Mouse (Mus musculus) heart, embryonic 16.5 days (tissue): ENCODE results near the gene Nr6a1. TPM values are rescaled to one million over a fixed set of nuclear protein-coding genes. Genes with fewer than 3 reads are reported as not detected.

Experiments used
- ATAC-seq: fragments of 200-750 bp; cut with Nextera tagmentation; replicated peaks from 2 replicates; pipeline ENCODE4 v1.8.0; 2017; ENCODE audit warnings: moderate number of reproducible peaks; ENCODE audit not compliant: insufficient read depth, low FRiP score; ENCODE audit errors: extremely low read depth
- H3K27ac ChIP-seq: fragments of 300-500 bp; sonication (generic); 2 replicates; pipeline ENCODE4 v1.5.1; 2014; ENCODE audit warnings: mild to moderate bottlenecking, low read length, control low read depth, moderate library complexity
- H3K27me3 ChIP-seq: fragments of 300-500 bp; sonication (generic); 2 replicates; pipeline ENCODE4 v1.6.1; 2014; ENCODE audit warnings: low read length, mixed read lengths; ENCODE audit not compliant: control insufficient read depth, insufficient read depth
- H3K36me3 ChIP-seq: fragments of 300-500 bp; sonication (generic); 2 replicates; pipeline ENCODE4 v1.6.1; 2014; ENCODE audit not compliant: control insufficient read depth, insufficient read depth
- H3K4me1 ChIP-seq: fragments of 300-500 bp; sonication (generic); 2 replicates; pipeline ENCODE4 v1.6.1; 2014; ENCODE audit warnings: low read length, mixed read lengths; ENCODE audit not compliant: control insufficient read depth, insufficient read depth
- H3K4me2 ChIP-seq: fragments of 300-500 bp; sonication (generic); 2 replicates; pipeline ENCODE4 v1.6.1; 2014; ENCODE audit warnings: low read depth, mild to moderate bottlenecking, control low read depth, low read length
- H3K4me3 ChIP-seq: fragments of 300-500 bp; sonication (generic); 2 replicates; pipeline ENCODE4 v1.5.1; 2014; ENCODE audit warnings: mild to moderate bottlenecking, control low read depth, low read length
- H3K9ac ChIP-seq: fragments of 300-500 bp; sonication (generic); 2 replicates; pipeline ENCODE4 v1.6.1; 2014; ENCODE audit warnings: low read length, control low read depth
- H3K9me3 ChIP-seq: fragments of 300-500 bp; sonication (generic); replicated peaks from 2 replicates; pipeline ENCODE4 v1.6.1; 2016; ENCODE audit warnings: low read length; ENCODE audit not compliant: control insufficient read depth
- WGBS: fragments of 180-500 bp; shearing (Covaris S2); extraction: QIAGEN DNeasy Blood & Tissue Kit; methylation state at CpG from one replicate; pipeline ENCODE4 v1.1.7; 2014; 5-methylcytosine and 5-hydroxymethylcytosine counted together
- polyA plus RNA-seq: library from polyadenylated mRNA; unstranded; fragments of >200 nt; fragmentation: Nextera tagmentation; extraction: Ambion mirVana; gene quantifications from 2 replicates; pipeline ENCODE4 v1.2.1, GENCODE M21; 2015

The Nr6a1 gene
- polyA plus RNA-seq, result 0.55 and 0.62 TPM in 2 replicates

DNA sequence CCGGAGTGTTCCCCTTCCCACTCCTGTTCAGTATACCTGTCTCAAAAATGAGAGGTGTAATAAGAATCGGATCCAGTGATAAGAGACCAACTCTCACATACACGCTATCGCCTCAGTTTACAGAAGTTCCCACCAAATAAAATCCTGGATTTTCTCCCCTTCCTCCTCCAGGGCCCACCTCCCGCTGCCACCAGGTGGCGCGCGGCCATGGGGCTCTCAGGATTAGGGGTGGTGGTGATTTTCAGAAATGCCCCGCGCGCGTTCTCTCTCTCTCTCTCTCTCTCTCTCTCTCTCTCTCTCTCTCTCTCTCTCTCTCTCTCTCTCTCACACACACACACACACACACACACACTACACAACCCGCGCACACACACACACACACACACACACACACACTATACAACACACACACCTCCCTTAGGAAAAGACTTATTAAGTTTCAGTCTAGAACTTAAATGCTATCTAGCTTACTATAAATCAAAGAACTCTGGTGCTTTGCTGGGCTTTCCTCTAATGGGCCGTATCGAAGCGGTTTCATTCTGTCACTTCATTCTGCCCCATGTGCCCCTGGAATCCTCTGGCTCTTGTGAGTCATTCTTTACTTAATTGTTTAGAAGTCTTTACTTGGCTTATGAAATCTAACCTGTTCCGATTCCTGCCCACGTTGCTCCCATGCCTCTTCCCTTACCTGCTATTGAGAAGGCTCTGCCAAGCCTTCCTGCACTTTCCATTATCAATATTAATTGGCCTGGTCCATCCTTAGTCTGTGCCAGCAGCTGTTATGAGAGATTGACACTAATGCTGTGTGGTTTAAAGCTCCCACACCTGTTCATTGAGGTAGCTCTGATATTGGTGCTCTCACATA lies at the start of gene Nr6a1:
Gene Nr6a1 (minus strand): TSS at position 574 of the 865 bp plus-strand sequence.
- Histone ChIP-seq H3K9me3 (no peaks in the 10 kb centered on the region), H3K9ac (peak within 1 kb of the TSS; percentile 53), H3K36me3 (no peaks in the 10 kb centered on the region), H3K4me3 (peak within 1 kb of the TSS; percentile 71), H3K4me2 (peak within 1 kb of the TSS; percentile 85), H3K4me1 (peaks cover 15% of the 10 kb centered on the region), H3K27ac (peak within 1 kb of the TSS; percentile 61), H3K27me3 (peaks cover 5% of the 10 kb centered on the region)
- 7% methylated on average over 18 of the region's 19 CpGs for WGBS
- ATAC-seq, result peak; percentile 37

- Histone ChIP-seq H3K4me3 (no peak overlapping the region), H3K36me3 (no peaks in the 10 kb centered on the region), H3K4me2 (no peak overlapping the region), H3K27me3 (no peaks in the 10 kb centered on the region), H3K9ac (no peak overlapping the region), H3K9me3 (no peaks in the 10 kb centered on the region), H3K4me1 (no peaks in the 10 kb centered on the region), H3K27ac (no peak overlapping the region)
- 76% methylated on average over 21 of the region's 21 CpGs for WGBS
- ATAC-seq, result no peak
Observed at GRCm38 (mm10) chr2:38975941-38976805, 48.7 kb upstream of the Nr6a1 start.

DNA sequence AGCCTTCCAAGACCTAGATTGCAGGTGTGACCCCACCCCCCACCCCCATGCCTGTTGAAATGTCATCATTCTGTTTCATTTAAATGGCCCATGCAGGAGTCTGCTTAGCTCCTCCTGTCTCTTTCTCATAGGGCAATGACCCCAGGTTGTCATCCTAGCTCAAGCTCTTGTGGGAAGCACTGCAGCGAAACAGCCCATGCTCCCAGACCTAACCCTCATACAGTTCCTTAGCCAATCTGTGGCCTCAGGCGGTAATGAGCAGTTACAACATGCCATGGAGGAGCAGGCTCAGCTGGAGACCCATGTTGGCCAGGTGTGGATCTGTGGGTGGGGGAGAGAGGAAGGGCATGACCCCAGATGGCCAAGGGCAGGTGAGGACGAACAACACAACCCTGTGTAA lies 47.7 kb upstream of the Nr6a1 start:
- no peak overlapping the region for H3K27ac ChIP-seq
- no peaks in the 10 kb centered on the region for H3K27me3 ChIP-seq
- no peak overlapping the region for H3K4me3 ChIP-seq
- no peaks in the 10 kb centered on the region for H3K9me3 ChIP-seq
- ATAC-seq, result 0 out of 2 replicates have a peak, but pooled peaks have one; percentile 6
- no peak overlapping the region for H3K9ac ChIP-seq
- no peaks in the 10 kb centered on the region for H3K36me3 ChIP-seq
- 77% methylated on average over 3 of the region's 3 CpGs for WGBS
- no peak overlapping the region for H3K4me2 ChIP-seq
- H3K4me1 ChIP-seq, result no peaks in the 10 kb centered on the region

- no peak overlapping the region for H3K4me2 ChIP-seq
Observed at GRCm38 (mm10) chr2:38974171-38974570, 46.7 kb upstream of the Nr6a1 start.

DNA sequence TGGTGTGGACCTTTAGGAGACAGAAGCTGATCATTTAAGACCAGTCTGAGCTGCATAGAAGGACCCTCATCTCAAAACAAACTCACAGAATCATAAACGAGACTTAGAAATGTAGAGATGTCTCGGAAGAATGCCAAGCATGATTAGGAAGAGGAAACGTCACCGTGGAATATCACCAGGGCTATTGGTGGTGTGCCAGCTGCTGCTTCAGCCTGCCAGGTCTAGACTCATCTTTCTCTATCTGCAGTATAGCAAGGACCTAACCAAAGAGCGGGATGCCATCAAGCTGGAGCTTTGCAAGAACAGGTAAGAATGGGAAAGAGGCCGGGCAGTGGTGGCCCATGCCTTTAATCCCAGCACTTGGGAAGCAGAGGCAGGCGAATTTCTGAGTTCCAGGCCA lies 46.2 kb upstream of the Nr6a1 start:
- Histone ChIP-seq H3K36me3 (no peaks in the 10 kb centered on the region), H3K4me3 (no peak overlapping the region), H3K4me1 (no peaks in the 10 kb centered on the region), H3K9me3 (0 out of 2 replicates have a peak, but pooled peaks cover 2% of the 10 kb centered on the region), H3K4me2 (no peak overlapping the region), H3K27me3 (no peaks in the 10 kb centered on the region), H3K27ac (no peak overlapping the region), H3K9ac (no peak overlapping the region)
- WGBS, result 61% methylated on average over 7 of the region's 7 CpGs
- ATAC-seq, result no peak

More at GRCm38 (mm10) chr2:38974171-38974570, 46.7 kb upstream of the Nr6a1 start:
- 0 out of 2 replicates have a peak, but pooled peaks cover 2% of the 10 kb centered on the region for H3K9me3 ChIP-seq
- no peak overlapping the region for H3K9ac ChIP-seq
- WGBS, result 14% methylated on average over 2 of the region's 2 CpGs
- no peaks in the 10 kb centered on the region for H3K4me1 ChIP-seq
- ATAC-seq, result no peak
- no peaks in the 10 kb centered on the region for H3K27me3 ChIP-seq
- H3K27ac ChIP-seq, result no peak overlapping the region
- H3K4me3 ChIP-seq, result no peak overlapping the region
- H3K36me3 ChIP-seq, result no peaks in the 10 kb centered on the region

- H3K27me3 ChIP-seq, result no peaks in the 10 kb centered on the region
- no peak overlapping the region for H3K4me3 ChIP-seq
- no peak overlapping the region for H3K9ac ChIP-seq
- H3K4me2 ChIP-seq, result no peak overlapping the region
- H3K27ac ChIP-seq, result no peak overlapping the region
- H3K9me3 ChIP-seq, result 0 out of 2 replicates have a peak, but pooled peaks cover 2% of the 10 kb centered on the region
- no peak for ATAC-seq
- WGBS, result 36% methylated on average over 2 of the region's 2 CpGs
- no peaks in the 10 kb centered on the region for H3K4me1 ChIP-seq
- no peaks in the 10 kb centered on the region for H3K36me3 ChIP-seq
Observed at GRCm38 (mm10) chr2:38973223-38973622, 45.7 kb upstream of the Nr6a1 start.

DNA sequence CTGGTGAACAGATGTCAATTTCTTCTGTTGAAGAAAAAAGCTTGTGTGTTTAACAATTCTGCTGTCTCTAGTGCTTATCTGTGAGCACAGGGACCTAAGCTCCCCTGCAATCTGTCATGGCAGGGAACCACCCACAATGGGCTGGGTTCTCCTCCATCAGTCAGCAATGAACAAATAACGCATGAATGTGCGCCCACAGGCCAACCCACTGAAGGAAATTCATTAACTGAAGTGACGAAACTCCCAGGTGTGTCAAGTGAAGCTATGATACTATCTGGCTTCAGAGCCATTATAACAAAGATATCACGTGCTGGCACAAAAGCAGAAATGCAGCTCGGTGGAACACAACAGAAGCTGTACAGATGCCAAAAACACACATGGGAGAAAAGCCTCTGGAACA lies 42.6 kb upstream of the Nr6a1 start:
- Histone ChIP-seq H3K36me3 (no peaks in the 10 kb centered on the region), H3K9ac (no peak overlapping the region), H3K27me3 (no peaks in the 10 kb centered on the region), H3K4me3 (no peak overlapping the region), H3K27ac (no peak overlapping the region), H3K9me3 (0 out of 2 replicates have a peak, but pooled peaks cover 2% of the 10 kb centered on the region), H3K4me2 (no peak overlapping the region), H3K4me1 (no peaks in the 10 kb centered on the region)
- 62% methylated on average over 5 of the region's 5 CpGs for WGBS
- no peak for ATAC-seq

DNA sequence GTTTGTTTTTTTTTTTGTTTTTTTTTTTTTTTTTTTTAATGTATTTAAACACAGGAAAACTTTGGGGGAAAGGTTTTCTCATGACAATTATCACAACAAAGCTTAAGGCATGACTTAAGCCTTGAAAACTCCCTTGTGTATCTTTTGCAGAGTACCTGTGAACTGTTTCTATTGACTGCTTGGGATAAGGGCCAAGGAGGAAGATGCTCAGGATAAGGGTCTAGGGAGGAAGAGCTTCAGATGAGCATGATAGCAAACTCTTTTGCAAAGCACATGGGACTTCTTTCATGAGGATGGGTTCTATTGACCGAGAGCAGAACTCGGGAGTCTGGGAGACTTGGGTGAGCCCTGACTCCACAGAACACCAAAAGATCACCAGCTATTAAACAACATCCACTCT lies 42.2 kb upstream of the Nr6a1 start:
- ATAC-seq, result no peak
- WGBS, result 81% methylated on average over 2 of the region's 2 CpGs

More for the DNA sequence above, 42.2 kb upstream of the Nr6a1 start:
- Histone ChIP-seq H3K9ac (no peak overlapping the region), H3K4me1 (no peaks in the 10 kb centered on the region), H3K27me3 (no peaks in the 10 kb centered on the region), H3K36me3 (no peaks in the 10 kb centered on the region), H3K9me3 (0 out of 2 replicates have a peak, but pooled peaks cover 2% of the 10 kb centered on the region), H3K4me2 (no peak overlapping the region), H3K4me3 (no peak overlapping the region), H3K27ac (no peak overlapping the region)
